Mouse (Mus musculus): ENCODE data around the gene Myt1l. TPM values are rescaled to one million over a fixed set of nuclear protein-coding genes. Genes with fewer than 3 reads are reported as not detected.

Gene Myt1l
- total RNA-seq, 1 experiment from 2014 or later, result not detected

- no peak for ATAC-seq (replicated peaks; ENCODE audit: low read depth, poor library complexity, severe bottlenecking)
These were observed 31.6 kb downstream of the Myt1l start for GRCm38 (mm10) chr12:29559769-29560168.

GRCm38 (mm10) chr12:29561222-29561621 is 33.0 kb downstream of the Myt1l start:
- ATAC-seq (replicated peaks; ENCODE audit: low read depth, poor library complexity, severe bottlenecking), result no peak

- no peak for ATAC-seq (replicated peaks; ENCODE audit: low read depth, poor library complexity, severe bottlenecking)
These were observed 41.1 kb downstream of the Myt1l start for GRCm38 (mm10) chr12:29569311-29569710.

GRCm38 (mm10) chr12:29570351-29570750 is 42.2 kb downstream of the Myt1l start:
- ATAC-seq (replicated peaks; ENCODE audit: low read depth, poor library complexity, severe bottlenecking), result no peak

- no peak for ATAC-seq (replicated peaks; ENCODE audit: low read depth, poor library complexity, severe bottlenecking)
These were observed 43.4 kb downstream of the Myt1l start for GRCm38 (mm10) chr12:29571613-29572012.

- no peak for ATAC-seq (replicated peaks; ENCODE audit: low read depth, poor library complexity, severe bottlenecking)
These were observed 65.6 kb downstream of the Myt1l start for GRCm38 (mm10) chr12:29593787-29594186.

- ATAC-seq (replicated peaks; ENCODE audit: low read depth, poor library complexity, severe bottlenecking), result no peak
These were observed 71.7 kb downstream of the Myt1l start for GRCm38 (mm10) chr12:29599916-29600315.

- no peak for ATAC-seq (replicated peaks; ENCODE audit: low read depth, poor library complexity, severe bottlenecking)
These were observed 73.0 kb downstream of the Myt1l start for GRCm38 (mm10) chr12:29601223-29601622.

- no peak for ATAC-seq (replicated peaks; ENCODE audit: low read depth, poor library complexity, severe bottlenecking)
These were observed 76.5 kb downstream of the Myt1l start for GRCm38 (mm10) chr12:29604659-29605058.

GRCm38 (mm10) chr12:29605124-29605523 is 76.9 kb downstream of the Myt1l start:
- no peak for ATAC-seq (replicated peaks; ENCODE audit: low read depth, poor library complexity, severe bottlenecking)

- no peak for ATAC-seq (replicated peaks; ENCODE audit: low read depth, poor library complexity, severe bottlenecking)
These were observed 78.0 kb downstream of the Myt1l start for GRCm38 (mm10) chr12:29606221-29606620.

- no peak for ATAC-seq (replicated peaks; ENCODE audit: low read depth, poor library complexity, severe bottlenecking)
These were observed 89.6 kb downstream of the Myt1l start for GRCm38 (mm10) chr12:29617746-29618145.

- no peak for ATAC-seq (replicated peaks; ENCODE audit: low read depth, poor library complexity, severe bottlenecking)
These were observed 93.3 kb downstream of the Myt1l start for GRCm38 (mm10) chr12:29621530-29621929.

GRCm38 (mm10) chr12:29627956-29628750 is 100.0 kb downstream of the Myt1l start:
- ATAC-seq (replicated peaks; ENCODE audit: low read depth, poor library complexity, severe bottlenecking), result no peak

GRCm38 (mm10) chr12:29629875-29630538 is 101.8 kb downstream of the Myt1l start:
- no peak for ATAC-seq (replicated peaks; ENCODE audit: low read depth, poor library complexity, severe bottlenecking)

GRCm38 (mm10) chr12:29634509-29634908 is 106.3 kb downstream of the Myt1l start:
- no peak for ATAC-seq (replicated peaks; ENCODE audit: low read depth, poor library complexity, severe bottlenecking)

- no peak for ATAC-seq (replicated peaks; ENCODE audit: low read depth, poor library complexity, severe bottlenecking)
These were observed 111.5 kb downstream of the Myt1l start for GRCm38 (mm10) chr12:29639543-29640196.

GRCm38 (mm10) chr12:29640201-29640600 is 112.0 kb downstream of the Myt1l start:
- no peak for ATAC-seq (replicated peaks; ENCODE audit: low read depth, poor library complexity, severe bottlenecking)

GRCm38 (mm10) chr12:29642915-29643314 is 114.7 kb downstream of the Myt1l start:
- no peak for ATAC-seq (replicated peaks; ENCODE audit: low read depth, poor library complexity, severe bottlenecking)

- no peak for ATAC-seq (replicated peaks; ENCODE audit: low read depth, poor library complexity, severe bottlenecking)
These were observed 115.9 kb downstream of the Myt1l start for GRCm38 (mm10) chr12:29644091-29644490.

GRCm38 (mm10) chr12:29644721-29645120 is 116.5 kb downstream of the Myt1l start:
- no peak for ATAC-seq (replicated peaks; ENCODE audit: low read depth, poor library complexity, severe bottlenecking)

All from common myeloid progenitor, adult 5-6 weeks (primary cell).